Mouse (Mus musculus) ovary, adult 10 weeks (tissue): Measurements from ENCODE around the gene Ucp3. TPM values are rescaled to one million over a fixed set of nuclear protein-coding genes. Genes with fewer than 3 reads are reported as not detected.

Source experiments
- polyA plus RNA-seq: library from polyadenylated mRNA; stranded (reverse); fragments of 350-450 nt; fragmentation: Illumina TruSeq; extraction: RNeasy Lipid Tissue Mini Kit (QIAGEN cat#74804); gene quantifications from one replicate; pipeline ENCODE4 v1.2.3, GENCODE M21; 2014

Gene Ucp3
- polyA plus RNA-seq = not detected

DNA sequence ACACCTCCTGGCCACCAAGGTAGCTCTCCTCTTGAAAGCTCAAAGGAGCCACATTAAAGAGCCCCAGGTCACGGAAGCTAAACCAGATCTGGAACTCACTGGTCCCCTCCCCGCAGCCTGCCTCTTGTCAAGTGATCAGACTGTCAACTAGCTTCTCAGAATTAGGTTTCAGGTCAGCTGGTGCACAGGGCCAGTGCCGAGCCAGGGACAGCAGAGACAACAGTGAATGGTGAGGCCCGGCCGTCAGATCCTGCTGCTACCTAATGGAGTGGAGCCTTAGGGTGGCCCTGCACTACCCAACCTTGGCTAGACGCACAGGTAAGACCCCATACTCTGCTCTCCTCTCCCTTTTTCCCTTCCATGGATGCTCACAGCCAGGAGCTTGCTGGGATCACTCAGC is at the start of gene Ucp3:
Gene Ucp3 (plus strand): TSS at position 214 of the 400 bp plus-strand sequence.

GRCm38 (mm10) chr7:100493117-100493483 is 20.3 kb downstream of the Ucp3 start, which contains the start of gene Ucp2:
TSS of gene Ucp2 (plus strand) at chr7:100493337.

GRCm38 (mm10) chr7:100514573-100514972 is 41.8 kb downstream of the Ucp3 start, which contains the start of gene Dnajb13:
TSS of gene Dnajb13 (minus strand) at chr7:100514960.

Other genes with a start within 250 kb of the Ucp3 start
- gene Pgm2l1, start 245.6 kb upstream of the Ucp3 start, polyA plus RNA-seq = 64.4 TPM
- 2.5 TPM for gene P4ha3, start 187.5 kb upstream of the Ucp3 start, polyA plus RNA-seq
- gene C2cd3, start 100.8 kb upstream of the Ucp3 start, polyA plus RNA-seq = 38.5 TPM
- 76.0 TPM for gene Ppme1, start 100.7 kb upstream of the Ucp3 start, polyA plus RNA-seq
- 11.1 TPM for gene Ucp2, start 20.3 kb downstream of the Ucp3 start, polyA plus RNA-seq
- 17.0 TPM for gene Dnajb13, start 42.0 kb downstream of the Ucp3 start, polyA plus RNA-seq
- 8.6 TPM for gene Coa4, start 64.1 kb downstream of the Ucp3 start, polyA plus RNA-seq
- gene Rab6a, start 134.4 kb downstream of the Ucp3 start, polyA plus RNA-seq = 410 TPM
- gene Mrpl48, start 135.3 kb downstream of the Ucp3 start, polyA plus RNA-seq = 67.6 TPM
- gene Plekhb1, start 189.4 kb downstream of the Ucp3 start, polyA plus RNA-seq = 11.0 TPM
- gene Fam168a, start 233.6 kb downstream of the Ucp3 start, polyA plus RNA-seq = 34.4 TPM